Mouse (Mus musculus) adrenal gland, postnatal 25 days (tissue): ENCODE measurements at regions not wholly inside any gene's neighbourhood (a gene's known extent, or its start where the extent isn't known, plus 50 kb on each side); places are given as distances from the start of the nearest gene placed in this dataset.

Source experiments
- DNase-seq: peaks from one replicate; pipeline ENCODE4 v3.0.0; 2021; ENCODE audit warnings: mixed read lengths

DNA sequence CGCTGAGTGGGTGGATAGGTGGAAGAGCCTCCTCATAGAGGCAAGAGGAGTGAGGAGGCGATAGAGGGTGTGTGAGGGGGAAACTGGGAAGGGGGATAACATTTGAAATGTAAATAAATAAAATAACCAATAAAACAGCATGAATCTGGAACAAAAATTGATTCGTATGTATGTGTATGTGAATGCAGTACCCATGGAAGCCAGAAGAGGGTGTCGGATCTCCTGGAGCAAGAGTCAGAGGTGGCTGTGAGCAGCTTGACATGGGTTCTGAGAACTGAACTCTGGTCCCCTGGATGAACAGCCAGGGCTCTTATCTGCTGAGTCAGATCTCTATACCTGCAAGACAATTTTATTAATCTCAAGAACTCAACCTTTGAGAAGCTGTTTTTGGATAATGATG is 81.4 kb downstream of the Tfap2b start:
- DNase-seq, result no peak

DNA sequence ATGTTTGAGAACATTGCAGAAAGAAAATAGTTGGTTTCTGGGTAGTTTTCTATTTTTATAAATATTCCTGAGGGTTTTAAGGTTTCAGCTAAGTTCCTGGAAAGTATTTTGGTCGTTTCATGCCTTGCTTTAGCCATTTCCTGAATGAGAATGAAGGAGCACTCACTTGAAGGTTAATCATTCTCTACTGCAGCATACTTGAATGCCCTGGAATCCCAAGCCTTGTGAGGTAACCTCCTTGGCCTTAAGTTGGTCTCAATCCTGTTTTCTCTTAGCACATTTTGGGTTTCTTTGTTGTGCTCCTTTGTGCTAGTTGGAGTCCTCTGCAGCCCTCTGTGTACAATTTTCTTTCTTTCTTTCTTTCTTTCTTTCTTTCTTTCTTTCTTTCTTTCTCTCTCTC is 112.9 kb downstream of the Tfap2b start:
- no peak for DNase-seq

GRCm38 (mm10) chr1:19336062-19336461 is 127.3 kb downstream of the Tfap2b start:
- DNase-seq, result no peak

GRCm38 (mm10) chr1:19337207-19337606 is 128.5 kb downstream of the Tfap2b start:
- DNase-seq, result no peak

DNA sequence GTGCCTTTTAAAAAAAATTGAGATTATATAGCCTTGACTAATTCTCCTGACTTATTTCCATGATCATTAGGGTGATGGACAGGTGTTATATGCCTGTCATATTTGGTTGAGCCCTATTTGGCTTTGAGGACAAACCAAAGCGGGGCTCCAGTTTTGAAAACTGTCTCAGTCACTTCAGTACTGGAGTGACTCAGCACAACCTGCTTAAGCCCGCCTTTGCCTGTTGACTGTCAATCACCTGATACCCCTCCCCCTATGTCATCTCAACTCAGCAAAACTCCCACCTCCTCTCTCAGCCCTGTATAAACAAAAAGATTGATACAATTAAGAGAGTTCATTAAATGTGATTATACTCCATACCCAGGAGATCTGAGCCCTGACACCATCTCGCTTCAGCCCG is 135.7 kb downstream of the Tfap2b start:
- DNase-seq, result no peak

DNA sequence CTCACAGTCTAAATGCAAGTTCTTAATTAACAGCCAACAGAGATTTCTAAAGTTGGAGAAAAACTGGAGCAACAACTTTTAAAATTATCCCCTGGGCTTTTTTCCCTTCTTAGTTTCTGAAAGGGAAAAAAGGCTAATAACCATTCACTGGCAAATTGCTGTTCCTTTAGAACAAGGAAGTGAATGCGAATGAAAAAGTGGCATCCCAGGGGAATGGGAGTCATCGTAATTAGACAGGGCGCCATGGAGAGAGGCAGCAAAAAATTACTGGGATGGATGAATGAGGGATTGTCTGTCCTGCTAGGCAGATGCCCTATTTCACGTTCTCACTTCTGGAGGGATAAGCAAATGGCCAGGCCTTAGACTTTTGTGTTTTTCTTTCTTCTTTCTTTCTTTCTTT is 141.8 kb downstream of the Tfap2b start:
- DNase-seq, result no peak

DNA sequence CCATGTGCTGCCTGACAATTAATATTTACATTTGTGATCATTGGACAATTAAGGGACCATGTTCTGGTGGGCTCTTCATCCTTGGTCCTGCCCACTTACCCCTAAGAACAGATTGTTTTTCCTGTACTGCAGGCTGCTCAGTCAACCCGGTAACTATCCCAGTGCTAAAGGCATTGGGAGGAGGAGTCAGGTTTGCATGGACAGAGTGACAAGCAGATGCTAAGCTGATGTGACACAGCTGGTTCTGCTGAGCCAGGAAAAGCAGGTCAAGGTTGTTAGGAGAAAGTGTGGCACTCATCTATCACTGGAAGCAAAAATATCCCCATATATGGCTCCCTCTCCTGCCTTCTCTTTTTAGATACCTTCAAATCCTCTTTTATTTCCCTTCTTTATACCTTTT is 176.1 kb downstream of the Tfap2b start:
- DNase-seq, result no peak

GRCm38 (mm10) chr1:19388864-19389505 is 180.3 kb downstream of the Tfap2b start:
- DNase-seq, result peak; percentile 6

DNA sequence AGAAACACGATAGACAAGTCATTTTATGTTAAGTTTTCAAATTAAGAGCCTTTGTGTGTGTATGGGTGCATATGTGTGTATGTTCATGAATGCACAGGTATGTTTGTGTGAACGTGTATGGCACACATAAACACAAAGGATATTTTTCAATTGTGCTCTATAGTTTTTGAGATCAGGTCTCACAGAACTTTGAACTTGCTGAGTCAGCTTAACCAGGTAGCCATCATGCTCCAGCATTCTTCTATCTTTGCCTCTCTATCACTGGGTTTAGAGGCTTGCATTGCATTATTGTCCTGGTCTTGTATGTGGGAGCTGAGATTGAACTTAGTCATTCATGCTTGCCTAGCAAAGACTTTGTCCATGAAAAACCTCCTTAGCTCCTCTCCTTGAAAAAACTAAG is 198.8 kb downstream of the Tfap2b start:
- DNase-seq, result no peak

GRCm38 (mm10) chr1:19412345-19412744 is 203.6 kb downstream of the Tfap2b start:
- DNase-seq, result no peak

GRCm38 (mm10) chr1:19421116-19421515 is 212.4 kb downstream of the Tfap2b start:
- DNase-seq, result no peak

- DNase-seq, result no peak
Observed at GRCm38 (mm10) chr1:19450786-19451185, 242.1 kb downstream of the Tfap2b start.

DNA sequence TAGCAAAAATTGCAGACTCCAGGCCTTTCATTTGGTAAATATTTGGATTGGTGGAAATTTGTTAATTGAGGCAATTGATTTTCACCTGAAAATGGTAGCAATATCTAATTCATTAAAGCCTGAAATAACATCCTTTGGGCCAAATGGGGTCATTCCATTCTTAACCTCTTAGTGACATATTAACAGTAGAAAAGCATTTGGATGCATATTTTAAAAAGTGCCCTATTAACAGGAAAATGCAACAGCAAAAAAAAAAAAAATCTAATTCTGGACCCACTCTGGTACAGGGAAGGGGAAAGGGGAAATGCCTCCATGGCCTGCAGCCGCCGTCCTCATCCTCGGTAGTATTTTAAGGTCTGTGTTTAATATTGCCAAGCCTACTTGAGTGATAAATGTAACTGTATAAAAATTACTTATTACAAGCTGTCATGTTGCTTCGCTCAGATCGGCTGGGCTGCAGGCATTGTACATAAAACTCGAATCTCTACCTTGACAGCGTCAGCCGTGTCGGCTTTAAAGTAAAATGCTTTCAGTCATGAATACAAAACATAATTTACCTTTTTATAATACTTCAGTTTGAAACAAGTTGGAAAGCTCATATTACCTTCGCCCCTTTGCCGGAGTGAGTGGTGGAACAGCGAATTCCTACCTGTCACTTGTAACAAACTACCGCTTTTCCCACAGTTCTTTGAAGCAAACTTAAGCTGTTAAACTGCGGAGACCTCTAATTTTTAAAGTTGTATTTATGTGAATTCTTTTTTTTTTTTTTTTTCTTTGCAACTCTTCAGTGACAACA is 250.1 kb downstream of the Tfap2b start:
- no peak for DNase-seq

DNA sequence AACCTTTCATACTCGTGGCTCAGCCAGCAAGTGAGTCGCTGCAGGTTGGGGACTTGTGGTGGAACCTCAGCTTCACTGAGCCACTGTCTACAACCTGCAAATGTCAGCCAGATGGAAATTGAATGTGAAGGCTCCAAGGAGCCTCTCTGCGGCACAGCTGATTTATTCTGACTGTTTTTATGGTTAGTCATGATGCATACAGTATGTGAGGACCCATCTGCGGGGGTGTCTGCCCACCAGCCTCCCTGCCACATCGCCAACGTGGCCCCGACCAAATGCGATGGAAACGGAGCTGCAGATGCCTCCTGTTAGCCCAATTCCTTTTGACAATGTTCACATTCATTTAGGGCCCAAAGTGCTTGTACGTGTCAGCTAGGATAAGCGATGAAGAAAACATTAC is 251.2 kb downstream of the Tfap2b start:
- DNase-seq, result no peak

GRCm38 (mm10) chr1:19473561-19473960 is 264.8 kb downstream of the Tfap2b start:
- no peak for DNase-seq
